Mouse (Mus musculus) skeletal muscle tissue, adult 2 months (tissue): ENCODE measurements around the gene Tomm40.

Source experiments
- DNase-seq: peaks from one replicate; pipeline ENCODE4 v3.0.0-alpha.2; 2012; ENCODE audit warnings: low read depth, low spot score

Gene Tomm40

DNA sequence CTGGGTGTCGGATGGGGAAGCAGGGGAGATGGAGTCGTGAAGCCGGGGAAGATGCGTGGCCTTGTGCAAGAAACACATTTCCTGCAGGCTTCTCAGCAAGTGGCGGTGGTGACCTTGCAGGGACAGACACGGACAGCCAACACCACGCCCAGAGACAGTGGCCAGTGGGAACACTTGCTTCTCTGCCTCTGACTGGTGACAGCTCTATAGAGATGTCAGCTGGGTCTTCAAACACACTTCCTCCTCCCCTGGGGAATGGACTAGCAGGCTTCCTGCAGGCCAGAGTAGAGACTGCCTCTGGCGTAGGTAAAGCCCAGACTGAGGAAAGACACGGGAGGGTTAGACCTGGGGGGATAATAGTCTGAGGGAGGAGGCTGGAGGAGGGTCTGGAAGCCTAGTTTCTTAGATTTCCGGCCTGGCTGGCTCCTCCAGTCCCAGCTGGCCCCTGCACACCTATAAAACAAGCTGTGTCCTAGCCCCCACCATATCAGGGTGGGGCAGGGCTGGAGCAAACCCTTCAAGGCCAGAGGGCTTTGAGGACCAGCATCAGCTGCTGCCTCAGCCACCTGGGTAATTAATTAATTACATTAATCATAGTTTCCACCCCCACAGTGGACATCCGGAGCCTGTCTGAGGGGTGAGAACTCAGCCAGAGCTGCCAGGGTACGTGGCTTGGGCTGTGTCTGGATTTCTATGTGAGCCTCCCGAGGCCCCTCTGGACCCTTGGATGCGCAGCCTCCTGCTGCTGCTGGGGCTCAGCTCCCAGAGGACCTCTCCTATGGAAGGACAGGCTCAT, 29.6 kb upstream of the Tomm40 start:
- DNase-seq, result no peak

DNA sequence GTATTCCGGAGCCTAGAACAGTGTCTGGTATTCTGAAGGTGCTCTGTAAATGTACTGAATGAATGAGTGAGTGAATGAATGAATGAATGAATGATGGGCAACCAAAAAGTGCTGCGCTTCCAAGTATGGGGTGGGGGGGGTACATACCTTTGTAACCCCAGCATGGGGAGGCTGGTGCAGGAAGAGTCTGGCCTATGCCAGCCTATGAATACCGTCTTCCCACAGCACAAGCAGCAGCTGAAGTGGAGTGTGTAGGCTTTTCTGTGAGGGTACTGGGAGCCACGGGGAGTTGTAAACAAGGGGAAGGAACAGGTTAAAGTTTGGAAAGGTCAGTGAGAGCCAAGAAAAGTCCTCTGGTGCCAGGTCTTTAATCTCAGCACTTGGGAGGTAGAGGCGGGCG, 28.6 kb upstream of the Tomm40 start:
- DNase-seq, result no peak

DNA sequence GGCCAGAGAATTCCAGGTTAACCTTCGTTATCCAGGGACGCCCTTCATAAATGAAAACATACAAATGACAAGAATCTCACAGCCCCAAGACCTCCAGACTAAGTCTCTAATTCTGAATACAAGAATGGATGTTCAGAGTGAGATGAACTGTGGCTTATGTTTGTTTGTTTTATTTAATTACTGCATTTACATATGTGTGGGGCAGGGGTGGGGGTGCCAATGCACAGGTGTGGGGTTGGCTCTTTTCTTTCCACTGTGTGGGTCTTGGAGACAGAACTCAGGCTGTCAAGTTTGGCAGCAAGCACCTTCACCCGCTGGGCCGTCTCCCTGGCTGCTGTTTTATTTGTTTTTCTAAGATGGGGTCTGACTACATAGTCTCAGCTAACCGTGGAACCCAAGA, 27.2 kb upstream of the Tomm40 start:
- DNase-seq, result no peak

DNA sequence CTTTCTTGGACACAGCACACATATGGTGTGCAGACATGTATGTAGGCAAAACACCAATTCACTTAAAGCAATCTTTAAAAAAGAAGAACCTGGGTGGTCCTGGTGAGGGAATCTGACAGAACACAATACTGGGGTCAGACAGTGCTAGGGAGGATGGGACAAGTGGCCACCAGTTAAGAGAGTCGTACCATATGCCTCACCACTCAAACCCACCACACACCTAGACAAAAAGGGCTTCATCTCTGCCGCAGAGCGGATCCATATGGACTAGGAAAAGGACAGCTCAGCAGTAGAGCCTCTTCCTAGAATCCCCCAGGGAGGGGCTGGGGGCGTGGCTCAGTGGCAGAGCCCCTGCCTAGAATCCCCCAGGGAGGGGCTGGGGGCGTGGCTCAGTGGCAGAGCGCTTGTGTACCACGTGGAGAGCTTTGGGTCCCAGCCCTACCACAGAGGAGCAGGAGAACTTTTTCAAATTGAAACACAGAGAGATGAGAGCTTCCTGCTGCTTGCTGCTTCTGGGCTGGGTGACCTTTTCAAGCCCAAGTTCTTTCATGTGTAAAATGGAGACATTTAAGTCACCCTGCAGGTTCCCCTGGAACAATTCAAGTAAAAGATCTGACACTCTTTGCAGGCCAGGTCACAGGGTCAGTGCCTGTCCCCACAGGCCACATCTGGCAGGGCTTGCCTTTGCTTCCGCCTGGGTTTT, 26.2 kb upstream of the Tomm40 start:
- no peak for DNase-seq

DNA sequence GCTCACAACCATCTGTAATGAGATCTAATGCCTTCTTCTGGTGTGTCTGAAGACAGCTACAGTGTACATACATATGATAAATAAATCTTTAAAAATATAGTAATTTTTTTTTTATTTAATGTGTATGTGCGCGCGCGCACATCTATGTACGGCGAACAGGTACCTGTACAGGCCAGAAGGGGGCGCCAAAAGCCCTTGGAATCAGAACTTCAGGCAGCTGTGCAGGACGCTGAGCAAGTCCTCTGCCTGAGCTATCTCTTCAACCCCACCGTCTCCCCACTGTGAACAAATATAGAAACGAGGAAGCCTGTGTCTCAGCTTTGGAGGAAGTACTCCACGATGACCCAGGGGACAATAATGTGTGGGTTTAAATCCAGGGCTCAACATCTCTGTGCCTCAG, 25.0 kb upstream of the Tomm40 start:
- DNase-seq, result no peak

DNA sequence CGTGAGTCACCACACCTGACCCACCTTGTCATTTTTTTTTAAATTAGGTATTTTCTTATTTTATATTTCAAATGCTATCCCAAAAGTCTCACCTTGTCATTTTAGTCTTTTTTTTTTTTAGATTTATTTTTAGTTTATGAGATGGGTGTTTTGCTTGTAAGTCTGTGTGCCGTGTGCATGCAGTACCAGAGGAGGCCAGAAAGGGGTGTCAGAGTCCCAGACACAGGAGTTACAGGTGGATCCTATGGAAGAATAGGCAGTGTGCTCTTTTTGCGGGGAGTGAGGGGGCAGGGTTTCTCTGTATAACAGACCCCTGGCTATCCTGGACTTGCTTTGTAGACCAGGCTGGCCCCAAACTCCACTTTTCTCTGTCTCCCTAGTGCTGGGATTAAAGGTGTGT, 23.5 kb upstream of the Tomm40 start:
- DNase-seq, result no peak

DNA sequence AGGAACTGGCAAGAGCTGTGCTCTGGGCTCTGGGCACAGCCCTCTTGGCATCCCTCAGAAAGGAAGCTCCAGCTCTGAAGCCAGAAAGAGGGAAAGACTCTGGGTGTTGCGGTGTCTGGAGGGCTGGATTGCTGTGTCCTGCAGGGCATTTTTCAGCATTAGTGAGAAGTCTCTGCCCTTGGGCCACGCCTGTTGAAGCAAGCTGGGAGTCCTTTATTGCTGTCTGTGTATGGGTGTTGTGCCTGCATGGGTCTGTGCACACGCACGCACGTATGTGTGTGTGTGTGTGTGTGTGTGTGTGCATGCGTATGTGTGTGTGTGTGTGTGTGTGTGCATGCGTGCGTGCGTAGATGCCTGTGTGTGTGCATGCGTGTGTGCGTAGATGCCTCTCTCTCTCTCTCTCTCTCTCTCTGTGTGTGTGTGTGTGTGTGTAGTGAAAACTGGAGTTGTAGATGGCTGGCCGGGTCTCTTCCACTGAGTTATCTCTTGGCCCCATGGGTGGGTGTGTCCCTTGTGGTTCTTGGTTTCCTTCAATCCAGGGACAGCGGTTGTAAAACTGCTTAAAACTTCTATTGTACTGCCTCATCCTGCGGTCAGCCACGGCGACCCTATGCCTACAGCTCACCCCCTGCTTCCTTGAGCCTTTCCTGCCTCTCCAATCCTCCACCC, 21.3 kb upstream of the Tomm40 start:
- DNase-seq, result no peak

DNA sequence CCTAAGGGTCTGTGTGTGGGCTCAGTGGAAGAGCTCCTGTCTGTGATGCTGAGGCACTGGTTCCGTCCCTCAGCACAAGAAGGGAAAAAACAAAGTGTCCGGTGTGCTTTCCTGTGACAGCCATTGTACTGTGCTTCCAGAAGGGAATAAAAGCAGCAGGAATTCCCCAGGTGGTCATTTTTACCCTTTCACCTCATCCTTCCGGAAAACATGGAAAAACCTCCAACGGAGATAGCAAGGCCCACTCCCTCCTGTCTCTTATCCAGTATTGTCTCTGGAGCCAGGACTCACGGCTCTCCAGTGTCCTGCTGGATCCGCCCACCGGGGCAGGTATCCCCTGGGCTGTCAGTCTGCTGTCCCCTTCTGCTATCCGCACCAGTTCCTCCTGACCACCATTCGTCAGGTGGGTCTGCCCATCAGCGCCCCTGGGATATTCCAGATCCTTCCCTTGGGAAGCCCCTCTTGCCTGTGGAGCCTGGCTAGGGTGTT, 19.0 kb upstream of the Tomm40 start:
- DNase-seq, result no peak

DNA sequence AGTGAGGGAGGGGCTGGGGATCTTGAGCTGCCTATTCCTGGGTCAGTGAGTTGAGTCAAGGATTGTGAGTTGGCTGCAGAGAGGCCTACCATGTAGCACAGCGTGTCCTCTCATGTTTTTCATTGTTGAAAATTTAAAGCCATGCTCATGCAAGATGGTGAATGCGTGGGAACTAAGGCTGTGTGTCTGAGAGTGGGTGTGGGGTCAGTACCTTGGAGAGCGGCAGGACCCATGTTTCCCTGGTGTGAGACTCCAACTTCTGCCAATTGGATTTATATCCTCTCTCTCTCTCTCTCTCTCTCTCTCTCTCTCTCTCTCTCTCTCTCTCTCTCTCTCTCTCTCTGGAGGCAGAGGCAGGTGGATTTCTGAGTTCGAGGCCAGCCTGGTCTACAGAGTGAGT, 11.3 kb upstream of the Tomm40 start:
- DNase-seq, result no peak

DNA sequence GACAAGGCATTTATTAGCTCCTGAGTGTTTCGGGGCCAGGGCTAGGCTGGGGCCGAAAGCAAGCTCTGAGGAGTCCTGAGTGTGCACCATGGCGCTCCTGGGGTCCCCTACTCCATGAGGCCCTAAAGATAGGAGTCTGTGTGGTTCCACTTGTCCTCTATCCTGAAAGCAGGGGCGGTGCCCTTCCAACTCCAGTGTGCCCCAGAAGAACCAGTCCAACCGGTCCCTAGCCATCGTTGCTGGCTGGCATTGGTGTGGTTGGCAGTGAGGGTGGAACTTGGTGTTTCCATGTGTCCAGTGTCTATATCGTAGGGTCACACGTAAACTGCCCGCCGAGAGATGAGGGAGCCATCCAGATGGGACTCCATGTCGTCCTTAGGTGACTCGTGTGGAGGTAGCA, 8.9 kb upstream of the Tomm40 start:
- DNase-seq, result no peak

DNA sequence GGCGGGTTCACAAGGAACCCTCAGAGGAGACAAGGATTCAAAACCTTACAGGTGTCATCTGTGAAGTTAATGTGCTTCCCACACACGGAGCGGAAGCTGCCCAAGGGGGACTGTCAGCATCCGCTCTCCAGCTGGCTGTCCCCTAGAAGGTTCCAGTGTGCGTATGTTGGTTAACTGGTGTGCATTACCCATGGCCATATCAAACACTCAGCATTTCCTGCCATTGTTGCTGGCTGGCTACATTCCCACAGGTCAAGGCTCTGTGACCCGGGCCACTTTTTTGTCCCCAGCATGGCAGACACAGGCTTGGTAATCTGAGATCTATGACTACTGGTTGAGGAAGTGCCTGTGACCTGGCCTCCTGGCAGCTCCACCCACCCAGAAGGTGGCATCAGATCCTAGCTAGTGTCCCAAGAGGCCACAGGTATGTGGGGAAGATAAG, 7.5 kb upstream of the Tomm40 start:
- no peak for DNase-seq

DNA sequence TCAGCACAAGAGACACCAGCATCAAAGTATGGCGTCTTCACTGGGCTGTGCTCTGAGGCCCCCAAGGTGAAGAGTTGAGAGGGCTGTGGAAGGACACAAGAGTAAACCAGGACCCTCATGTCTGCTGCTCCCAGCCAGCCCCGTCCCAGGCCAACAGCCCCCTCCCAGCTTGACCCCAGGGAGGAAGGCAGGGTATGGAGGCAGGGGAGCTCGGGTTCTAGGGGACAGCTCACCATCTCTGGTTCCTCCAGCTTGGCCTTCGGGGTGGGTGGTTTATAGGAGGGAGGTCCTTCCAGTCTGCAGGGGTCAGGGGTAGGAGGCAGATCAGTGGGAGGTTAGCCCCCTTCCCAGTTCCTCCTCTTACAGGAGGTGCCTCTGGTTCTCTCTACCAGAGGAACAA, 4.0 kb upstream of the Tomm40 start:
- no peak for DNase-seq

DNA sequence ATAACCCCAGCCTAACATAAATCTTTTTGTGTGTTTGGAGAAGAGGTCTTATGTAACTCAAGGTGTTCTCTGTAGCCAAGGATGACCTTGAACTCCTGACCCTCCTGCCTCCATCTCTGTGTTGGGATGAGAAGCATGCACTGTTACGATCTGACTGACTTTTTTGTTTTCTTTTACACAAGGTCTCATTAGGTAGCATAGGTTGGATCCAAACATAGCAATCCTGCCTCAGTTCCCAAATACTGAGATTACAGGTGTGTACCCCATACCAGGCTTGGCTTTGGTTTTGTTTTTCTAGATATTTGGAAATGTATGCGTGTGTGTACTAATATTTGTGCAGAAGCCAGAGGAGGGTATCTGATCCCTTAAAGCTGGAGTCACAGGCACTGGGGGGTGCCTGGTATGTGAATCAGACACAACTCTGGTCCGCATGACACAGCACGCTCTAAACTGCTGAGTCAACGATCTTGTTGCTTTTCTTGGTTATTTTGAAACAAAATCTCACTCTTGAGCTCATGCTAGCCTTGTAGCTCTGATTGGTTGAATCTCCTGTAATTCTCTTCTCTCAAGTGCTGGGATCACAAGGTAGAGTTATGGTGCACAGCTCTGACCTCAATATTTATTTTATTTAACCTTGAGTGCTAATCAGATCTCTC, 3.2 kb upstream of the Tomm40 start:
- no peak for DNase-seq

DNA sequence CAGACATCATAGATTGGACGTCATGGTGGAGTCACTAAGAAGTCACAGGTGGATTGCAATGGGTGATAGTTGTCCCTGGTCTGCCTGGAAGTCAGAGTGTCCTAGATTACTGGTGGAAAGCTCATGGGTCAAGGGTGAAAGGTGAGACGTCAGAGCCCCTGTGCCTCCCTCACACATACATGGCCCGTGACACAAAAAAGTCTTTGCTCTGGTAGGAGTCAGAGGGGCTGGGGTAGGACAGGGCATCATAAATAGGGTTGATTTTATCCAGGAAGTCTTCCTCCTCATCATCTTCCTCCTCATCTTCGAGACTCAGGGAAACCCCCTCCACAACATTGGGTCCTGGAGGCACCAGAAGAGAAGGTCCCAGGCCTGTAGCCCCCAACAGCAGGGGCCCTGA, 2.1 kb upstream of the Tomm40 start:
- DNase-seq, result no peak

DNA sequence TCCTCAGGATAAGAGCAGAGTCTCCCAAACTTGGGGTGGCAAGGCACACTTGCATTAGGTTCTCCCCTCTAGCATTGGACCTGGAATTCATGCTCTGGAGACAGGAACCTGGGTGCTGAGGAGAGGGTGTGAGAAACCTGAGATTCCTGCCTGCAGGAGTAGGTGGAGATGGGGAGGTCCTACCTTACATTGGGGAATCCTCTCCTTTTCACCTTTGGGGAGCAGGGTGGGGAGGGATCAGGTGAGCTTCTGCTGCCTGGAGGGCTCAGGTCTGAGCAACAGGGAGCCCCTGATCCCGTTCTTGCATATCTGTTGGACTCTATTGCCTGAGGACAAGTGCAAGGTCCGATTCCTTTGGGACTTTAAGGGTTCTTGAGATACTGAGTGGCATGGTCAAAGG, 1.6 kb upstream of the Tomm40 start:
- DNase-seq, result no peak

DNA sequence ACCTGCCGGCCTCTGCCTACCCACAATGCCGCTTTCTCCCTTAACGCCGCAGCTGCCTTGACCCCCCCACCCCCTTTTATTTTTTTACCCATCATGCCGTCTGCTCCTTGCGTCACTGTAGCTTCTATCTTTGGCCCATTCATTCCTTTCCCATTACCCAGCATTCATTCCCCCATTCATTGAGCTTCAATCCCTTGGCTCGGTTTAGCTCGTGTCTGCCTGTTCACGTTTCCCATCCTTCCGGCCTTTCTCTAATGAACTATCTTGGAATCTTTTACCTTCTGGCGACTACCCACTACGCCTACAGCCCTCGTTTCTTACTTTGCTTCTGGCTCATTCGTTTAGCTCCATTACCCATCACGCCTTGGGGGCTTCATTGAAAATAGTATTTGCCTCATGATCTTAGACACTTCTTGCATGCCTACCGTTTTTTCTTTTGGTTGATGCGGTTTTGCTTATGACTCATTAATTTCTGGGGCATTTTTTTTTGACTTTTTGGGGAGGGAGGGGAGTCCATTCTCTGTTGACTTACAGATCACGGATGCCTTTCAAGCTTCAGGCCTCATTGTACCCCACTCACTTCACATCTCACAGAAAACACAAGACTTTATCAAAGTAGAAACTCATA, 931 bp upstream of the Tomm40 start:
- no peak for DNase-seq

DNA sequence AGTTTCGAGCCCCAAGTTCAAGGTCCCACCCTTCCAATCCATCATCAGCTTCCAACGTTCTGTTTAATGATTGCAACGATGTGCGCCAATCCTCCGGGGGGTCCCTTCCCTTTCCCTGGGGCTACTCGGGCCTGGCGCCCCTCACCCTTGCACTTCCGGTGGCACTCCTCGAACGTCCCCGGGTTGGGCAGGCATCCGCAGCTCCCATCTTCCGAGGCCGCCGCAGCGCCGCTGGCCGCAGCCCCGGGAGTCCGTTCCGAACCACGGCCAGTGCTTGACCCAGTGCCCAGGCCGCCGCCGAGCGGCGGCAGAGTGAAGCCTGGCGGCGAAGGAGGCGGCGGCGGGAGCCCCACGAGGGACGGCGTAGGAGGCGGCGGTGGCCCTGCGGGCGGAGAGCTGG, 402 bp downstream of the Tomm40 start:
- no peak for DNase-seq

DNA sequence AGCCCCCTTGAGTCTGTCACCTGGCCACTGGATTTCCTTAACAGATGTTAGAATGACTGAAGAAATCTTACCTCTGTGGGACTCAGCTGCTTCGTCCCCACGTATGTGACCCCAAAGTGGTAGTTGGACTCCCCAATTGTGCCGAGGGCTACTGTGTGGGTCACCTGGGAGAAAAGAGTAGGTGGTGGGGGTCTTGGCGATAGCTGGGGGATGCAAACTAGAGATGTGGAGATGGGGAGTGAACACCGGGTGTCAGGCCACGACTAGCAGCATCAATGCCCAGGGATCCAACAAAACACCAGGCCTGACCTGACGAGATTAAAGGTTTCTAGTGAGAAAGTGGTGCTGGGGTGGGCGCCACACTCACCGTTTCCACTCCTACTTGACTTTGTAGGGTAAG, 1.6 kb downstream of the Tomm40 start:
- DNase-seq, result no peak

DNA sequence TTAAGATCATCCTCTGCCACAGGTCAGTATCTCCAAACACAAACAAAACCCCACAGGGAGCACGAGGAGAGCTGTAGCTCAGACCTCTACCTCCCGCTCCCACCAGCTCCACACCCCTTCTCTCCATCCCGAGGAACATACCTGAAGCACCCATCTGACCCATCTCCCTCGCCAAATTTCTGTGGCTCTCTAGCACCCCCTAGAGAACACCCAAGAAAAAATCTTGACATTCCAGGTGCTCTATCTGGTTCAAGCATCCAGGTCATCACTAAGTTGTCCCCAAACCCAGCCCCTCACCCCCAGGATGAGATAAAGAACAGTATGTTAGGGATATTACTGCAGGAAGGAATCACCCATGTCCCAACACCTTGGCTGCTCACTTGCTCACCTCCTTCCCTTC, 2.0 kb downstream of the Tomm40 start:
- DNase-seq, result no peak

DNA sequence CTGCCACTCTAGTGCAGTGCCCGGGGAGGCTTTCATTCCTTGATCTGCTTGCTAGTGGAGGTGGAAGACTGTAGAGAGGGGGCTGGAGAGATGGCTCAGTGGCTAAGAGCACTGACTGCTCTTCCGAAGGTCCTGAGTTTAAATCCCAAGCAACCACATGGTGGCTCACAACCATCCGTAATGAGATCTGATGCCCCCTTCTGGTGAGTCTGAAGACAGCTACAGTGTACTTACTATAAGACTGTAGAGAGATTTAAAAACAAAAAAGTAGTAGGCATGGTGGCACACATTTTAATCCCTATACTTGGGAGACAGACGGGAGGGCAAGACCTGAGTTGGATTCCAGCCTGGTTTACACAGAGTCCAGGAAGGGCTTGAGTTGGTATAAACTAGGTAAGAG, 2.8 kb downstream of the Tomm40 start:
- no peak for DNase-seq

DNA sequence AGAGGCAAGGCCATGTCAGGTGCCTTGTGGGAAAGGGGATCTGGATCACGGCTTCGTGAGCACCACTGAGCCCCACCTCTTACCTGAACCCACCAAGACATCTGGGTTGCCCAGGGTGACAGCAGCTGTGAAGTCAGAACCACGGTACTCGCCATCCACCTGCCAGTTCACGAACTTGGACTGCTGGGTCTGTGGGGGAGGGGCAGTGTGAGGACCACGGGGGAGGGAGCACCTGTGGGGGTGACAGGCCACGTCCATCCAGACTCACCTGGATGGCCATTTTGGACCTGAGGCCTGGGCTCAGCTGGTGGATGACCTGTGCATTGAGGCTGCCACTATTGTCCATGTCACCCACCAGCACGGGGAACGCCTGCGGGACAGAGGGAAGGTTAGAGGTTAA, 4.6 kb downstream of the Tomm40 start:
- no peak for DNase-seq

DNA sequence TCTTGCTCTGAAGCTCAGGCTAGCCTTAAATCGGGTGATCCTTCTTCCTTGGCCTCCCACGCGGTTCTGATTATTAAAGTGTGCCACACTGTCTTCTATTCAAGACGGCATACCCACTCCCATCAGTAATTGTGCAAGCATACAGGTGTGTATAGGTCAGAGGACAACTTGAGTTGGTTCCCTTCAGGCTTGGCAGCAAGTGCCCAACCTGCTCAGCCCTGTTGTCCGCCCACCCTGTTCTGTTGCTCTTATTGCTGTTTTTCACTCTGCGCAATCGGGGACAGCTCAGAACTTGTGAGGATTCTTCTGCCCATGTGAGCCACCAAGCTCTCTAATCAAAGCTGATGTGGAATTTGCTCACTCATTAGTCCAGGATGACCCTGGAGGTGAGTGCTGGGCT, 10.0 kb downstream of the Tomm40 start:
- DNase-seq, result no peak
